Mouse (Mus musculus) mouse embryonic stem cell (cell line): ENCODE results near the gene Chmp2a.

ENCODE experiments used
- in situ Hi-C, 2 experiments: fragments of 300-500 bp; cut with MboI; formaldehyde crosslinking; loops; 1 replicate in 1 of 2; 3 replicates in 1 of 2; pipeline ENCODE4 v1.14.3; 2019 to 2020; ENCODE audit warnings: low sequenced_read_pairs in 2 of 2, low pct_unique_long_range_greater_than_20kb in 1 of 2, mixed read lengths in 1 of 2; ENCODE audit not compliant: unreplicated experiment in 1 of 2

Gene Chmp2a

DNA sequence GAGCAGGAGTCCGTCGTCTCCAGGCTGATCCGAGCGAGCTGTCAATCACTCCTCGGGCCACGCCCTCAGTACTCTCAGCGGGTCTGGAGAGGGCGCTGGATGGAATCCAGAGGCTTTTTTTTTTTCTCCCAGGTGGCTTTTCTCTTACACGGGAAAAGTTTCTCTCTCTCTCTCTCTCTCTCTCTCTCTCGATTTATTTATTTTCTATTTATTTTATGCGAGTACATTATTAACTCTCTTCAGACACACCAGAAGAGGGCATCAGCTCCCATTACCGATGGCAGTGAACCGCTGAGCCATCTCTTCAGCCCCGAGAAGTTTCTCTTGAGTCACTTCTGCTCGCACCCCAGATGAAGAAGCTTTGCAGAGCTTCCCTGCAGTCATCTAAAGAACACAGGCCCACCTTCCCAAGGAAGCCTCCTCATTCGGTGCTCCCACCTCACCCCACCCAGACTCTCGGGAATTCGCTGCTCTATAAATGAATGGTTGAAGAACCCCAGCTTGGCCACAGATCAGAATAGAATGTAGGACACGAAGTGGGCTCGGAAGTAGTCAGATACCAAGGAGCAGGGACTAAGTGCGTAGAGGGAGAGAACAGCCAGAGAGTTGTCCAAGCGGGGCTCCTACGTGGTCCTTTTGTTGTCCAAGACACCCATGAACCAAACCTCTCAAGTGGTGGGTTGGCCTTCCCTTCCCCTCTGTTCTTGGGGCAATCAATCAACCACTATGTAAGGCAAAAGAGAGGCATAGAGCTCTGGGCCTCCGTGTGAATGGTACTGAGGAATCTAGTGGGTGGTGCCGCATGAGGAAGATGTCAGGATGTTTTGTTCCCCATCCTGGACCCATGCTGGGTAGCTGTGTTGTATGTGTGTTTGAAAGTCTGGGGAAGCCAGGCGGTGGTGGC is 24.4 kb downstream of the Chmp2a start, which contains the start of gene Zbtb45:
Gene Zbtb45, minus strand, starts transcription at position 30 of the 904 bp plus-strand sequence.
- in situ Hi-C loops, result no loop called here

DNA sequence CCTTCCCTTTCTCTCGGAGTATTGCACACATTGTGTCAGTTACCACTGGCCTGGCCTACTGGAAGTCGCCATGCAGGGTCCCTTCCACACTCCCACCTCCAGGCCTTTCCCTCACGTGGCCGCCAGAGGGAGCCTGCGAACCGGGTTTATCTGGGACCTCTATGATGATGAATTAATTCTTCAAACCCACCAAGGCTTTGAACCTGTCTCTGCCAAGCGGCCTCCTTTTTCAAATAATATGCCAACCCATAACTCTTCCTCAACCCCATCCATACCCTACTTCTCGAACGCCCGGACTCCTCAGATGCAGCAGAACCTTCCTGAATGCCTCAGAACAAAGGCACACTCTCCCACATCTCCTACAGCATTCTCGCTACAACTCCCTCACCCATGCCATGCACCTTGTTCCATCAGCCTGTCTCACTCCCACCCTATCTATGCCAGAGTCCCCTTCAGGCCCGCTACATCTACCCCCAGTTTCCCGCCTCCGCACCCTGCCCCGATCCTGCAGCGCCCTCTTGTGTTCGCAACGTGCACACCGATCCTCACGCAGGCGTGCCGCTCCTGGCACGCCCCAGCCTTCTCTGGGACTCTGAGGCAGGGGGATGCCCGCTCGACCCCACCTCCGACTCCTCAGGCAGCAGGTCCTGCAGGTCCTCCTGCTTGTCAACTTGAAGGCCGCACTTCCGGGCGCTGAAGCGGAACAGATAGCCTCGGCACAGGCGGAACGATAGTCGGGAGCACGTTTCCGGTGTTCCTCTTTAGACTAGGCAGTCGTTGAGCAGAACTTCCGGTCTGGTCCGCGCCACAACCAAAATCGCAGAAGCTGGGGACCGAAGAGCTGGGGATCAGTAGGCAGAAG is 25.2 kb downstream of the Chmp2a start:
- in situ Hi-C loops, result loop anchor here in 1 of 2 experiments (5.0 kb wide), 1 partner anchor 33 kb away; no protein-coding TSS in a partner anchor

- in situ Hi-C loops, result loop anchor here in 1 of 2 experiments (5.0 kb wide), 1 partner anchor 35 kb away; no protein-coding TSS in a partner anchor
These were observed 27.1 kb downstream of the Chmp2a start for GRCm38 (mm10) chr7:13007341-13008092.

DNA sequence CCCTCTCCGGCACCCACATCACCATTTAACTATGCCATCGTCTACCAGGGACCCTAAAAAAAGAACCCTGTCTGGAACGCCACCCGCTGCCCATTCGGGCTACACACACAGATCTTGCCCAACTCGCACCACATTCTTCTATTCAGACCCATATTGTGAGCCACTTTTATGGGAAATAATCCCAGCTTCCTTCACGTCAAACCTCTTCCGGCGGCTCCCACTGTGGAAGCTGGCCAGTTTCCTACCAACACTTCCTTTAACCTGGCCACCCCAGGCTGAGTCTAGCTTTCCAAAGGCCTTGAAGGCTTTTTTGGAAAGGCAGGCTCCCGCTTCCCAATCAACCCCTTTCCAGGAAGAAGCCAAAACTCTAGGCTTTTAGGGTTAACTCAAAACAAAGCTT is 28.1 kb downstream of the Chmp2a start:
- in situ Hi-C loops, result loop anchor here in 1 of 2 experiments (5.0 kb wide), 1 partner anchor 36 kb away; no protein-coding TSS in a partner anchor

GRCm38 (mm10) chr7:13006011-13006410 is 28.6 kb downstream of the Chmp2a start:
- in situ Hi-C loops, result loop anchor here in 1 of 2 experiments (5.0 kb wide), 1 partner anchor 36 kb away; no protein-coding TSS in a partner anchor

GRCm38 (mm10) chr7:13003380-13003779 is 31.2 kb downstream of the Chmp2a start:
- in situ Hi-C loops, result loop anchor here in 1 of 2 experiments (5.0 kb wide), 1 partner anchor 34 kb away; the partner anchor contains the start of gene Ube2m

DNA sequence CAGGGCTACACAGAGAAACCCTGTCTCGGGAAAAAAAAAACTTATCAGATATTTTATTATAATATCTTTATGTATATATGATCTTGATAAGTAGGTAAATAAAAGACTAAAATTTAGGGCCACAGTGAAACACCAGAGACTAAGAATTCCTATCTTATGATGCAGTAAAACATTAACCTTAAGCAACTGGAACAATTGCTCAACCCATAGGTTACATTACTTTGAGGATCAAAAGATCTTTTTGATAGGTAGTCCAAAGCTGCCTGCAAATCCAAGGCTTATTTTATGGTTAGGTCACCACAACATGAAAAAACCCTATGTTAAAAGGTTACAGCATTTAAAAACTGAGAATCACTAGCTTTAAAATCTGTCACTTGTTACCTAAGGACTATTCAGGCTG is 33.0 kb downstream of the Chmp2a start:
- in situ Hi-C loops, result loop anchor here in 1 of 2 experiments (5.0 kb wide), 1 partner anchor 36 kb away; the partner anchor contains the start of gene Ube2m

- in situ Hi-C loops, result no loop called here
These were observed 35.8 kb downstream of the Chmp2a start, which contains the start of gene Trim28 for GRCm38 (mm10) chr7:12998851-12999250. Trim28 (plus strand) TSS chr7:12999114.

- in situ Hi-C loops, result no loop called here
These were observed 36.6 kb downstream of the Chmp2a start, which contains the start of gene Slc27a5 for GRCm38 (mm10) chr7:12998053-12998452. Slc27a5 (minus strand) TSS chr7:12998192.

GRCm38 (mm10) chr7:12997230-12997629 is 37.4 kb downstream of the Chmp2a start:
- in situ Hi-C loops, result no loop called here

DNA sequence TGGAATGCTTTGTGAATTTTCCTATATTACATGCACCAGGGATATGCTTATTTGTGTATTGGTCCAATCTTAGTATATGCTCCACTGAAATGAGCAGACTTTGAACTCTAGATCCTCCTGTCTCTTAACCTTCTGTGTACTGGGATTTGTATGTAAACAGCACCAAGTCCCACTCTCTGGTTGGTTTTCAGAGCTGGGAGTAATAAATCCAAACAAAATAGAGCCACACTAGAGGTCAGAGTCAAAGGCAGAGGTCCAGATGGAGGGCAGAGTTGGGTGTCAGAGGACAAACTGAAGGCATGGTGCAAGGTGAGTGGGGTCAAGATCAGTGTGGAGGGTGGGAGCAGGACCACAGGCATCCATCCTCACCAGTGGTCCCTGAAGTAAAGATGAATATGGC is 38.7 kb downstream of the Chmp2a start:
- in situ Hi-C loops, result no loop called here

DNA sequence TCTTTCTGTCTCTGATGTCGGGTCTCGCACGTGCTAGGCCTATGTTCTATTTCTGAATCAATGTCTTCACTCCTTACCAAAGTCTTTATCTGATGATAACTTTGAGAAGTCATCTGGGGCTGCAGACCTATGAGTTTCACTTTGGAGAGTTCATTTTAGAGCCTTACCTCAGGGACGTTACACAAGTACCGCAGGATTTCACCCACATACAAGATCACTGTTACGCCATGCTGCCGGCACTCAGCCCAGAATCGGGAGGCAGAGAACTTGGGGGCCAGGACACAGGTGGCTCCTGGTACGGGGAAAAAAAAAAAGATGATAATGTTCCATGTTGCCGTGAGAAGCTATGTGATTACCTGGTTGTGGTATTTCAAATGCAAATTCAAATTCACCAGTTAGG is 41.5 kb downstream of the Chmp2a start:
- in situ Hi-C loops, result no loop called here

DNA sequence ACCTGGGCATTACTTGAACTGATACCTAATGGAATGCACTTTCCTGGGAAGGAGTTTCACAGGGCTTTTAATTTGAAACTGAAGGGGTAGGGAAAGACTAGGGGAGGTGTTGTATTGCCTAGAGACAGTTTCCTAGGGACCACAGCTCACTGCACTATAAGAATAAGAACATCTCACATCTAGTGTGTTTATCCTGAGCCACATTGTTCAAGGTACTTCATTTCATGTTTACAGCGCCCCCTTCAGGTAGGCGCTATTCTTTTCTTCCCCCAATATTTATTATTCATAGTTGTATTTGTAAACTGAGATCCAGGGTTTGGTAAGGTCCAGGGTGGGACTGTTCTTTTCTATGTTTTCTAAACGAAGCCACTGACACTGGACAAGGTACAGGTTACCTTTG is 42.4 kb downstream of the Chmp2a start:
- in situ Hi-C loops, result no loop called here

- in situ Hi-C loops, result no loop called here
These were observed 47.0 kb downstream of the Chmp2a start for GRCm38 (mm10) chr7:12987409-12988189.

DNA sequence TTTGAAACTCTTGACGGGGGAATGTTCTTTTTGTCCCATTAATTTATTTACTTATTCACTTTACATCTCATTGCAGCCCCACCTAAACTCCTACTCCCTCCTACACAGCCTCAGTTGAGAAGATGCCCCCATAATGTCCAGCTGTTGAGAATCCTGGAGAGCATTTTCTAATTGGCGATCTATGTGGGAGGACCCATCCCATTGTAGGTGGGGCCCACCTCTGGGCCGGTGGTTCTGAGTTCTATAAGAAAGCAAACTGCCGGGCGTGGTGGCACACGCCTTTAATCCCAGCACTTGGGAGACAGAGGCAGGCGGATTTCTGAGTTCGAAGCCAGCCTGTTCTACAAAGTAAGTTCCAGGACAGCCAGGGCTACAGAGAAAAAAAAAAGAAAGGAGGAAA is 47.7 kb downstream of the Chmp2a start:
- in situ Hi-C loops, result no loop called here

GRCm38 (mm10) chr7:12985724-12986123 is 48.9 kb downstream of the Chmp2a start:
- in situ Hi-C loops, result no loop called here
